Mouse (Mus musculus): ENCODE measurements around the gene Olfr466.

DNA sequence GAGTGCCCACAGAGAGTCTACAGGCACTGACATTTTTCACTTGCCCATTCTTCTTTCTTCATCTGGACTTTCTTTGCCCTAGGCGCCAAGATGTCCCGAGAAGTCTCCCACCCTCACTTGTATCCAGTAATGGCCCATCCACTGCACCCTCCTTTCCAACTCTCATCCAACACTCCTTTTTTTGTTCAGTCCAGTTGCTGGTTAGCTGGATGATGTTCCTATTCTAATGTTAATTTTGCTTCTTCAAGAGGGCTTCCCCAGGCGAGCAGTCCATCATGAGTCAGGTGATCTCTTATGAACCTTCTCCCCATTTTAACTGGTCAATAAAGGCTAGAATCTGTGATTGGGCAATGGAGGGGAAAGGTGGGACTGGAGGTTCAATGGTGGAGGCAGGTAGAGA lies 24.1 kb downstream of the Olfr466 start:
- TF ChIP-seq GATA1 (IDR thresholded peaks at IDR 0.05; ENCODE audit: borderline replicate concordance, low read length): no peak
- no peak for TF ChIP-seq FLI1 (IDR thresholded peaks at IDR 0.05; ENCODE audit: low read length)

Measured in megakaryocyte, embryonic 14.5 days (primary cell).